Mouse (Mus musculus) midbrain, postnatal 0 days (tissue): ENCODE results near the gene Glipr2. TPM values are rescaled to one million over a fixed set of nuclear protein-coding genes. Genes with fewer than 3 reads are reported as not detected.
A peak's percentile ranks its signal among the peaks of the same experiment; 100 is the strongest.

Experiments used
- ATAC-seq: fragments of 200-750 bp; cut with Nextera tagmentation; 2 replicates; pipeline ENCODE4 v1.8.0; 2017; ENCODE audit warnings: moderate number of reproducible peaks, mild to moderate bottlenecking, moderate TSS enrichment, moderate library complexity; ENCODE audit not compliant: low FRiP score
- DNase-seq: peaks from one replicate; pipeline ENCODE4 v3.0.0-alpha.2; 2015; ENCODE audit warnings: low spot score
- H3K27ac ChIP-seq: fragments of 300-500 bp; sonication (generic); 2 replicates; pipeline ENCODE4 v1.5.1; 2014; ENCODE audit warnings: low read depth, mild to moderate bottlenecking, low read length, mixed read lengths
- H3K27me3 ChIP-seq: fragments of 300-500 bp; sonication (generic); 2 replicates; pipeline ENCODE4 v1.6.1; 2014; ENCODE audit warnings: low read length, control low read depth, mixed read lengths; ENCODE audit not compliant: insufficient read depth
- H3K36me3 ChIP-seq: fragments of 300-500 bp; sonication (generic); 2 replicates; pipeline ENCODE4 v1.6.1; 2014; ENCODE audit warnings: low read length, control low read depth, mixed read lengths; ENCODE audit not compliant: insufficient read depth
- H3K4me1 ChIP-seq: fragments of 300-500 bp; sonication (generic); 2 replicates; pipeline ENCODE4 v1.6.1; 2014; ENCODE audit warnings: mild to moderate bottlenecking, control low read depth, antibody characterized with exemption, low read length, mixed read lengths; ENCODE audit not compliant: insufficient read depth
- H3K4me2 ChIP-seq: fragments of 300-500 bp; sonication (generic); 2 replicates; pipeline ENCODE4 v1.6.1; 2014; ENCODE audit warnings: low read depth, mild to moderate bottlenecking, low read length, mixed read lengths; ENCODE audit not compliant: poor library complexity, severe bottlenecking
- H3K4me3 ChIP-seq: fragments of 300-500 bp; sonication (generic); 2 replicates; pipeline ENCODE4 v1.5.1; 2014; ENCODE audit warnings: low read depth, mild to moderate bottlenecking, low read length, moderate library complexity
- H3K9ac ChIP-seq: fragments of 300-500 bp; sonication (generic); replicated peaks from 2 replicates; pipeline ENCODE4 v1.6.1; 2014; ENCODE audit warnings: mild to moderate bottlenecking, low read length, moderate library complexity, mixed read lengths; ENCODE audit not compliant: poor library complexity, severe bottlenecking
- H3K9me3 ChIP-seq: fragments of 300-500 bp; sonication (generic); 2 replicates; pipeline ENCODE4 v1.6.1; 2016; ENCODE audit warnings: low read length, control low read depth
- CTCF ChIP-seq: IDR thresholded peaks from 2 replicates; pipeline ENCODE4 v1.5.1; 2016; ENCODE audit warnings: antibody characterized with exemption, mild to moderate bottlenecking
- WGBS: fragments of 180-500 bp; shearing (Covaris S2); extraction: QIAGEN DNeasy Blood & Tissue Kit; methylation state at CpG from one replicate; pipeline ENCODE4 v1.1.7; 2014; 5-methylcytosine and 5-hydroxymethylcytosine counted together
- polyA plus RNA-seq: library from polyadenylated mRNA; unstranded; fragments of >200 nt; fragmentation: Nextera tagmentation; extraction: Ambion mirVana; gene quantifications from 2 replicates; pipeline ENCODE4 v1.2.1, GENCODE M21; 2015
- total RNA-seq: library from RNA; depleted of rRNA; stranded (reverse); fragments of >200 nt; gene quantifications from 2 replicates; pipeline ENCODE4 v1.2.3, GENCODE M21; 2014; rRNA removed

Gene Glipr2
- total RNA-seq (18.2 and 20.7 TPM in 2 replicates), polyA plus RNA-seq (16.3 and 16.5 TPM in 2 replicates)

- Histone ChIP-seq H3K27me3 (no peaks in the 10 kb centered on the region), H3K27ac (peak within 1 kb of the TSS; percentile 43), H3K4me2 (peak within 1 kb of the TSS; percentile 99), H3K9ac (peak within 1 kb of the TSS; percentile 78), H3K36me3 (no peaks in the 10 kb centered on the region), H3K9me3 (no peaks in the 10 kb centered on the region), H3K4me1 (no peaks in the 10 kb centered on the region; the same call in 1 of the 2 replicates), H3K4me3 (peak within 1 kb of the TSS; percentile 82)
- peak; percentile 86 for TF ChIP-seq CTCF
- under 1% methylated on average over 44 of the region's 45 CpGs for WGBS
- peak; percentile 87 for DNase-seq
- ATAC-seq, result peak; percentile 88
Measured at GRCm38 (mm10) chr4:43957292-43957845, at the start of gene Glipr2. Gene Glipr2 (plus strand): TSS chr4:43957401.

GRCm38 (mm10) chr4:43918221-43918620 is 39.0 kb upstream of the Glipr2 start:
- no peak overlapping the region for H3K4me2 ChIP-seq
- no peaks in the 10 kb centered on the region for H3K9me3 ChIP-seq
- TF ChIP-seq CTCF, result no peak
- H3K9ac ChIP-seq, result no peak overlapping the region
- WGBS, result 94% methylated on average over 5 of the region's 5 CpGs
- no peak for ATAC-seq
- peaks cover 15% of the 10 kb centered on the region for H3K36me3 ChIP-seq
- no peak for DNase-seq
- H3K27ac ChIP-seq, result no peak overlapping the region
- no peaks in the 10 kb centered on the region for H3K27me3 ChIP-seq
- H3K4me3 ChIP-seq, result no peak overlapping the region
- no peaks in the 10 kb centered on the region for H3K4me1 ChIP-seq

- H3K27me3 ChIP-seq, result no peaks in the 10 kb centered on the region
- no peaks in the 10 kb centered on the region for H3K4me1 ChIP-seq
- H3K27ac ChIP-seq, result no peak overlapping the region
- H3K4me3 ChIP-seq, result no peak overlapping the region
- 96% methylated on average over 1 of the region's 1 CpGs for WGBS
- no peak overlapping the region for H3K9ac ChIP-seq
- no peaks in the 10 kb centered on the region for H3K9me3 ChIP-seq
- no peak overlapping the region for H3K4me2 ChIP-seq
- peaks cover 27% of the 10 kb centered on the region for H3K36me3 ChIP-seq
- ATAC-seq (no peak), DNase-seq (no peak)
- TF ChIP-seq CTCF, result peak; percentile 26
Measured at GRCm38 (mm10) chr4:43920602-43921001, 36.6 kb upstream of the Glipr2 start.

GRCm38 (mm10) chr4:43925125-43925524 is 32.1 kb upstream of the Glipr2 start:
- H3K36me3 ChIP-seq, result peaks cover 37% of the 10 kb centered on the region
- WGBS, result 78% methylated on average over 6 of the region's 6 CpGs
- no peak for TF ChIP-seq CTCF

GRCm38 (mm10) chr4:43925779-43926178 is 31.4 kb upstream of the Glipr2 start:
- WGBS, result 16% methylated on average over 3 of the region's 3 CpGs
- peaks cover 36% of the 10 kb centered on the region for H3K36me3 ChIP-seq
- H3K27ac ChIP-seq, result no peak overlapping the region
- no peak for ATAC-seq
- no peaks in the 10 kb centered on the region for H3K9me3 ChIP-seq
- no peak overlapping the region for H3K9ac ChIP-seq
- no peak overlapping the region for H3K4me3 ChIP-seq
- H3K4me1 ChIP-seq, result no peaks in the 10 kb centered on the region
- no peak overlapping the region for H3K4me2 ChIP-seq
- peak; percentile 85 for TF ChIP-seq CTCF
- no peaks in the 10 kb centered on the region for H3K27me3 ChIP-seq
- DNase-seq, result peak; percentile 87

More at GRCm38 (mm10) chr4:43925125-43925524, 32.1 kb upstream of the Glipr2 start:
- H3K4me1 ChIP-seq, result no peaks in the 10 kb centered on the region
- no peak overlapping the region for H3K4me3 ChIP-seq
- H3K9me3 ChIP-seq, result no peaks in the 10 kb centered on the region
- no peak overlapping the region for H3K9ac ChIP-seq
- no peak overlapping the region for H3K4me2 ChIP-seq
- H3K27ac ChIP-seq, result no peak overlapping the region
- no peak for DNase-seq
- no peaks in the 10 kb centered on the region for H3K27me3 ChIP-seq
- no peak for ATAC-seq

GRCm38 (mm10) chr4:43927826-43928225 is 29.4 kb upstream of the Glipr2 start:
- no peak overlapping the region for H3K9ac ChIP-seq
- peak; percentile 52 for TF ChIP-seq CTCF
- H3K27ac ChIP-seq, result no peak overlapping the region
- no peaks in the 10 kb centered on the region for H3K4me1 ChIP-seq
- H3K4me2 ChIP-seq, result no peak overlapping the region
- no peaks in the 10 kb centered on the region for H3K9me3 ChIP-seq
- WGBS, result 94% methylated on average over 3 of the region's 3 CpGs
- H3K4me3 ChIP-seq, result no peak overlapping the region
- peaks cover 47% of the 10 kb centered on the region for H3K36me3 ChIP-seq
- no peak for ATAC-seq
- DNase-seq, result peak; percentile 7
- H3K27me3 ChIP-seq, result no peaks in the 10 kb centered on the region
